Mouse (Mus musculus) adrenal gland, postnatal 36 days (tissue): Measurements from ENCODE around the gene Synj2. TPM values are rescaled to one million over a fixed set of nuclear protein-coding genes. Genes with fewer than 3 reads are reported as not detected.

Source experiments
- DNase-seq, 2 experiments: peaks; one replicate each; pipeline ENCODE4 v3.0.0; 2021; ENCODE audit warnings: mixed read lengths in 1 of 2
- total RNA-seq, 2 experiments: library from RNA; stranded (reverse); gene quantifications; 2 replicates each; pipeline ENCODE4 v1.2.3; 2021

Synj2 gene
- total RNA-seq, 2 experiments from 2014 or later, result 10.2 to 20.7 TPM

DNA sequence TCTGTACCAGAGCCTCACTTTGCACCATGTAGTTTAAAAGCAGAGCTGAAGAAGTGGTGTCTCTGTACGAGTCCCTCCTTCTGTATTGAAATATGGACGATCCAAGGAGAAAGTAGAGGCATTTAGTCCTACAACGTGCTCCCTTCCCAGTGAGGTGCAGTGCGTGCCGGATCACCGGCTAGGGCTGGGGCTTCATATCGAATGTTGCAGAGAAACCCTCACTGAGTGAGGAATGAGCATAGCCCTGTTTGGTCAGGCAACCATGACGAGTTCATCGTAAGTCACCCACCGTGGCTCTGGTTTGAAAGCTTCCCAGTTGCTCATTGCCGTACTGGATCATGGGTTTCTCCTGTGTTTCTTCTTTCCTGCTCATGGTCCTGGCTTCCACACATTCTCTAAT, 95.8 kb downstream of the Synj2 start:
- no peak for DNase-seq

DNA sequence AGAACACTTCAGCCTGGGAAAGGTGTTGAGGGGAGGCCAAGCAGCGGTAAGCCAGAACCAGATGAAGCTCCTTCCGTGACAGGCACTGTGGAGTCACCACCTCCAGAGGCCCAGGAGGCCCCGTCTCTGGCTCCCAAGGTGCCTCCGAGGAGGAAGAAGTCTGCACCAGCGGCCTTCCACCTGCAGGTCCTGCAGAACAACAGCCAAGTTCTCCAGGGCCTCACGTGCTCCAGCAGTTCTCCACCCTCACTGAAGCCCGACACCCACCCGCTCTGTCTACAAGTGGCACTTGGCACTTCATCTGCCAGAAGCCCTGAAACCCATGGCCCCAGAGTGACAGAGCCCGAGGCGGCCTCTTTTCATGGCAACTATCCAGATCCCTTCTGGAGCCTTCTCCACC, 96.4 kb downstream of the Synj2 start:
- no peak for DNase-seq

DNA sequence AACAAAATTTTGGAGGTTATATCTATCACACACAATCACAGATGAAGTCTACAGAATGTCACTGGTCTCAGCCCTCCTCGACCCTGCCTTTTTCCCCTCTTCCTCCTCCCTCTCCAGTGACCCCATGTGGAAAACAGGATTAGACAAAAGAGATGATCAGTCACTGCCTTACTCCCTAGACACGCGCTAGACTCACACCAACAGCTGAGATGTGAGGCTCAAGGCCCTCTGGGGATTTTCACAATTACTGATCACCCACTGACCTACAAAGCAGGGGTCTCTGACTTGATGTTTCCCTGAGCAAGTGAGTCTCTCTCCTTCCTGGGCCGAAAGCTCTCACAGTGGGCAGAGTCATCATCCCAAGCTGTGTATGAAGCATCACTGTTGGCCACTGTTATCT, 111.7 kb downstream of the Synj2 start:
- DNase-seq, result no peak

DNA sequence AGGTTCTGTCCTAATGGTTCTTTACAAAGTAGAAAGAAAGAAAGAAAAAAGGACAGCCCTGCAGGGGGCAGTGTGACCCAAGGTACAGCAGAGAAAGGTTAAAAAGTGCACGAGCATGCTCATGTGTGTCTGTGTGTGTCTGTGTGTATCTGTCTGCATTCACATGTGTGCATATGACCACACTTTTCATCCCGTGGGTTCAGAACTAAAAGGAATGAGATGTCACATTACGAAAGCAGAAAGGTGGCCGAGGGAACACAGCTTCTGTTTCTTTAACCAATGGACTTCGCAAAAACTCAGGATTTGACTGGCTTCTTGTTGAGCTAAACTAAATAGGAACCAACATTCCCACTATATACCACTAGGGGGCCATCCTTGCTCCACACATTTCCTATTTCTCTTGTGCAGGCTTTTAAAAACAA, 113.9 kb downstream of the Synj2 start:
- DNase-seq, result peak; percentile 61 to 78

DNA sequence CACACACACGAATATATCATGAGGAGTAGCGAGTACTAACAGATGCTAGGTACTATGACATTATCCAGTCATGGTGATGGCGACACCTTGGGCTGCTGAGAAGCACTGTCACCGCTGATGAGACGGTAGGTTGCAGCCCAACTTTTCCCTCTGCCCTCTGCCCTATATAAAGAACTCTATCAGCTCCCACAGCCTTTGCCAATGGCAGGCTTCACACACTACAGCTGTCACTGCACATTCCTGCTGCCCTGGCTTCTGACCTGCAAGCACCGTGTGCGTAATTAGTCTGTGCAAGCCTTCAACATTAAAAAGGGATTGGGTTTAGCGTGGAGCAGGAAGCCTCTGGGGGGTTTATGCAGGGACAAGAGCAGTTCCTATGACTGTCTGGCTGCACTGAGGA, 121.7 kb downstream of the Synj2 start:
- DNase-seq, result no peak

DNA sequence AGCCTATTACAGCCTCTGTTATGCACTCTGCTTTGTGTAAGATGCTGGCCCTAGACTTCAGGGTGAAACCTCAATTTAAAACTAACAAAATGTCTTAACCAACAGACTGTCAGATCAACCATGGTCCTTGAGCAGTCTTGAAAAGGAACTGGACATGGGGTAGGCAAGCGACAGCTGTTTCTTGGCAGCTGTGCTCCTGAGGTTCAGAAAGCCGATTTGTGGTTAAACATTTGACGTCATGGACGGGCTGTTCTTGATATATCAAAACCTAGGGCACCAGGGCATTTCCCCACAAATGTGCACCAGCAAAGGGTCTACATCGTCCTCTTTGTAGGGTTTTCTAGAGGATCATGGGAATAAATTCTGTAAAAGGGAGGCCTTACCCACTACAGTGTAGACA, 122.5 kb downstream of the Synj2 start:
- no peak for DNase-seq

DNA sequence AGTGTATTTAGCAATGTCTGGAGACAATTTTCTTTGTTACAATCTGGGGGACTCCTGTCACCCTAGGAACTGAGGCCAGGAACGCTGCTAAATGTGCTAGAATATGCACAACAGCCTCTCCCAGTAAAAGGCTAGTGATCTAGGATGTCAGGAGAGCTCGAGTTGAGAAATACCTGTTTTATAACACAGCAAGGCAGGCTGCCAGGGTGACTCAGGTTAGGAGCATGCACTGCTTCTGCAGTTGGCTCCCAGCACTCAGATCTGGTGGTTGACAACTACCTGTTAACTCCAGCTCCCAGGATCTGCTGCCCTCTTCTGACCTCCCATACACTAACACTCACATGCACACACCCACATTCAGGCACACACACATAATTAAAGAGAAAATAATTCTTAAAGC, 124.9 kb downstream of the Synj2 start:
- peak; percentile 68 to 71 for DNase-seq

DNA sequence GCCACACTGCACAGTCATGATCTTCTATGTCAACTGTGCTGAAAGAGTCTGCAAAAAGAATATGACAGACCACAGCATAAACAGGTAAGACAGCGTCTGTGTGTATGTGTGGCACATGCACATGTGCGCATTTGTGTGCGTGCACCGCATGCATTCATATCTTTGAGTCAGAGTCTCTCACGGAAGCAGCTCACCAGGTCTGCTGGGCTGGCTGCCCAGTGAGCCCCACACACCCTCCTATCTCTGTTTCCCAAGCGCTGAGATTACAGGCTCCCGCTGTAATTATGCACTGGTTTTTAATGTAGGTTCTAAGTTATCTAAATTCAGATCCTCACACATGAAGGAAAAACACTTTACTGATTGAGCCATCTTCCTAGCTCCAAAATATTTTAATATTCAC, 126.5 kb downstream of the Synj2 start:
- no peak for DNase-seq

DNA sequence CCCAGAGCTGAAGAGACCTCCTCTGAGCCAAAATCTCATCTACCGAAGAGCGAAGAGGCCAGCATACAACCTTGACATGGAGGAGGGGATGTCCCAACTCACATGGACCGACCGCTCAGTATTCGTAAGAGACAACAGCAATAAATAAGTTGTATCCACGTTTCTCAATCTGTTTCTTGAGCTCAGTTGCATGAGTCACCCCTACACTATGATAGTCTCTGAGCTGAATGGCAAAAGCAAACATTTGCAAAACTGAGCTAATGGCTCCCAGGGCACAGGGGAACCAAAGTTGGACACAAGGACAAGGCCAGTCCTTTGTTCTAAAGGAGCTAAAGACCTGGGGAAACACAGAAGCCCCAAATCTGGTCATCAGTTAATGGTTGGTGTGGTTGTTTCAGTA, 128.8 kb downstream of the Synj2 start:
- DNase-seq, result peak; percentile 15 to 28

DNA sequence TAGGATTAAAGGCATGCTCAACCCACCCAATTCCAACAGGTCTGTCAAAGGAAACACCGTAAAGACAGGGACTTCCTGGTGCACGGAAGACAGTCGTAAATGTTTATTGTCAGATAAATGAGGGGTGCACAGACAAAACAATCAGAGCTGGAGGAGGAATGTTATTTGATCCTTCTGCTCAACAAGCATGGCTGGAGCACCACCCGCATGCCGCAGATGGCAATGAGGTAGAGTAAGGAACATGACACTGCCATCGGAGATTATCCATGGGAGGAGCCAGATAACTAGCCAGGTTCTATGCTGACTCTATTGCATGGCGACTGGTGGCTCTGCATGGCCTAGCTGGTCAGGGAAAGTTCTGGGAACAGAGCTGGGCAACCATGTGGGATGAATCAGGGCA, 132.3 kb downstream of the Synj2 start:
- DNase-seq, result no peak

DNA sequence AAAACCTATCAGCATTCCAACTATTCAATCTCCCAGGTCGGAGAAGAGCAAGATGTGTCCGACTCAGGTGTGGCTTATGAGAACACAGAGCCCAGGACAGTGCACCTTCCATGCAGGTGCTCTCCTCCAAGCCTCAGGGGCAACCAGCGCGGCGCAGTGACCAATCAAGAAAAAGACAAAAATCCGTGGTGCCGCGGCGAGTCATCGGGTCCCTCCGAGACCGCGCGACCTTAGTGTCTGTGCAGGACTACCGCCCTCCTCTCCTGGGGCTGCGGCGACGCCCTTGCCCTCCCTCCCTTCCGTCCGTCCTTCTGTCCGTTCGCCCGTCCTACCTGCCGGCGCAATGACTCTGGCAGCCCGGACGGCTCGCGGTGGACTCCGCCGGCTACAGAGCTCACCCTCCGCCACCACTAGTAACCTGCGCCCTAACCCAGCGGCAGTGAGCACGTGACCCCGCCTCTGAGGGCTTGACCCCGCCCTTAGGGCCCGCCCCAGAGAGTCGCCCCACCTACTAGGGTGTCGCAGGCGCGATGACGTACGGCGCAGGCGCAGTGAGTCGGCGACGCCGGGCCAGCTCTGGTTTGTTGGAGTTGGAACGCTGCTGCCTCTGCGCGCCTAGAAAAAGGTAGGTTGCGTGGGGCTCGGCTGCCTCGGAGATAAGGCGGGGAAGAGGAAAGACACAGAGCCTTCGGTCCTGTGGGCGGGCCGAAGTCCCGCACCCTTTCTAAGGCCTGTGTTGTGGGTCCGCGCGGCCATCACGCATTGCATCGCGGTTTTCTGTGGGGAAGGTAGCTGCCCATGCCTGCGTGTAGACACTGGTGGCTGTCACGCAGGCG, 138.4 kb downstream of the Synj2 start, which contains the start of the genes Serac1 and Gtf2h5:
Gene Serac1 (minus strand): TSS at position 455 of the 836 bp plus-strand sequence.
Gene Gtf2h5 (plus strand): TSS at position 500 of the 836 bp plus-strand sequence.
- peak; percentile 99 for DNase-seq

DNA sequence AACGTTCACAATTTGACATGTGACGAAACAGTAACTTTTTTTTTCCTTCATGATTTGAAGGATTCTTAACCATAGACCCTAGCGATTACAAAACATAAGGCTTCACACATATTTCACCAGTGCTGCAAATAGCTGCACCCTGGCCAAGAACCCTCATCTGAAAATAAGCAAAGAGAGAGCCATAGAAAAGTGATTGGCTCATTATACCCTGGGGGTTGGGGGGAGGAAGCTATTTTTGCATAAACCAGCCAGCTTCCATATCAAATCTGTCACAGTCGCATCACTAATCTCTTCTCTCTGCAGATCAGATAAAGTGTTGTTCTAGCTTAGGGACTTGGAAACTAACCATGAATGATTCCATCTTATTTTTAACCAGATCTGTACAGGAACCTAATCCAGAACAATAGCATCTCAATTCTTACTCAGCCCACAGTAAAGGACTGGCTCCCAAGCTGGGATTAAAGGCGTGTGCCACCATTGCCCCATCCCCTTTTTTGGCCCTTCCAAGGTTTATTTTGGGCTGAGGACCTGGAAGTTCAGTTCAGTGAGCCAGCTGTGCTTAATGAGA, 142.3 kb downstream of the Synj2 start:
- DNase-seq, result no peak

DNA sequence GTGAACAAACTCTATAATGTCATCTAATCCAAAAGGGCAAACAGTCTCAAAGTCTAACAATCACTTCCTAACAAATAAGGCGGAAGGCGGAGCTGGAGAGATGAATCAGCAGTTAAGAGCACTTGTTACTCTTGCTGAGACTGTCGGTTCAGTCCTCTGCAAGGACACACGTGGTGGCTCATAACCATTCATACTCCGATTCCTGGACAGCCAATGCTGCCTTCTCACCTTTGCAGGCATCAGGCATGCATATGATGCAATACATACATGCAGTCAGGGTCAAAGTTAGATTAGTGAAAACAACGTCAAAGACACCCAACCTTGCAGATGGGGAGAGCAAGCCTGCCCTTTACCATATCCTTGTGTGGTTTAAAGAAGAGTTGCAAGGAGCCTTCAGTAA, 150.5 kb downstream of the Synj2 start:
- DNase-seq, result no peak

Other genes with a start within 250 kb of the Synj2 start
- gene Snx9, start 100.0 kb upstream of the Synj2 start, total RNA-seq, result 10 to 100 TPM; 49.7 to 57.2 TPM
- 1 to 10 TPM; 6.6 to 7.7 TPM for gene Serac1, start 138.5 kb downstream of the Synj2 start, total RNA-seq
- gene Gtf2h5, start 138.5 kb downstream of the Synj2 start, total RNA-seq, result 10 to 100 TPM; 86.7 to 90.8 TPM
- 10 to 100 TPM; 84.4 to 86.5 TPM for gene Tulp4, start 165.2 kb downstream of the Synj2 start, total RNA-seq